Mouse (Mus musculus) CH12F3 (cell line): ENCODE data around the gene Ces1g.

Source experiments
- in situ Hi-C: fragments of 300-500 bp; cut with MboI; formaldehyde crosslinking; loops from 2 replicates; pipeline ENCODE4 v1.14.3; 2020; ENCODE audit warnings: low sequenced_read_pairs

Ces1g gene

DNA sequence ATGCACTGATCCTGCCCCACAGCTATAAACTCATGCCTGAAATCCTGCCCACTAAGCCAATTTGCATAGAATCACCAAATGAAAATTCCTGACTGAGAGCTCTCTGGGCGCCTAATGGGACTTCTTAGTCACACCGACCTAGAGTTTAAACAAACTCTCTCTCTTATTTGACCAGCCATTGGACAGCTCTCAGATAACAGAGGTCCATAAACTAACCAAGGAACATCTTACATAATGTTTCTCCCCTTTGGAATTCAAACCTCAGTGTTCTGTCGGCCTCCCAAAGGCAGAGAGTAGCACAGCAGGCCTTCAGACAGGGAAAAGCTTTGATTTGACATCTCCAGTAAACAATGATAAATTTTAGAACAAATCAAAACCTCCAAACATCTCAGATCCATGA is at the start of gene Ces1g:
Gene Ces1g, minus strand, starts transcription at position 102 of the 400 bp plus-strand sequence.
- in situ Hi-C loops, result no loop called here

DNA sequence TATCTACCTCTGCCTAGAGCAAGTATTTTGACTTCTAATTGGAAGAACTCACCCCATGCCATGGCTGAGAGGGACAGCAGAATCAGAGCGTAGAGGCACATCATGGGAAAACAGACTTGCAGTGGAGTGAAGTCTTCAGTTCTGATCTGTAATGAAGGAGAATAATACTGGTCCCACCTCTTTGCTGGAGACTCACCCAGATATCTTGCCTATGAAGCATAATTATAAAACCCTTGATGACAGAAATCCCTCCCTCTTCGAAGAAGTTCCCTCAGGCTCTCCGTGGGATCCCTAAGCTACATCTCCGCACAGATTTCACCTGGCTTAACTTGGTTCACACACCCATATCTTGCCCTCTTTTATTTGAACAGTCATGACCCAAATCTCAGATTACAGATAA is 42.5 kb upstream of the Ces1g start, which contains the start of gene Ces1h:
Gene Ces1h, minus strand, starts transcription at position 101 of the 400 bp plus-strand sequence.
- in situ Hi-C loops, result no loop called here

DNA sequence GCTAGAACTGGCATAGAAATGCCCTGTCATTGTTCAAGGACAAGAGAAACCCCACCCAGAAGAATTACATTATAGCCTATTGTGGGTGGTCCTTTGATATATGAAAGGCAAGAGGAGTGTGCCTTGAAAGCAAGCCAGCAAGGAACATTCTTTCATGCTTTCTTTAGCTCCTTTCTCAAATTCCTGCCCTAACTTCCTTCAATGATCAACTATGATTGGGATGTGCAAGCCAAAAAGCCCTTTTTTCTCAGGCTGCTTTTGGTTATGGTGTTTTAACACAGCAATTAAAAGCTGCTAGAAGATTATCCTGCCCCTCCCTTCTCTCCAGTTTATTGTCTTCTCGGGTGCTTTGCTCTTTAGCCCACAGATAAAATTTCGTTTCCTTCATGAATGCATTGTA is 32.4 kb upstream of the Ces1g start:
- in situ Hi-C loops, result no loop called here

DNA sequence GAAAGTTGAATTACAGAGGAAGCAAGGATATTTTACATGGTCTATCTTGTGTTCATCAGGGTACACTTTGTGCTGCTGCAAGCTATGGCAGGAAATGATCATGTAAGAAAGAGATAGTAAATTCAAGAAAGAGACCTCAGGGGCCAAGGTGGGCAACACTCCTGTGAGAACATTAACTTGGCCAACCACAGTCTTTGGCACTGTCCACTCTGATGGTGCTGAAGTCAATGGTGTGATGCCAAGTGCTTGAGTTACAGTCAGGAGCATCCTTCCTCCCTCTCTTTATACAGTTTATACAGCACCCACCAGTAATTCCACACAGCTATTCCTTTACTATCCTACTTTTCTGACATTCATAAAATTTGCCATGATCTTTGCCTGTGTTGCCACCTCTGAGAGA is 23.0 kb upstream of the Ces1g start:
- in situ Hi-C loops, result no loop called here

DNA sequence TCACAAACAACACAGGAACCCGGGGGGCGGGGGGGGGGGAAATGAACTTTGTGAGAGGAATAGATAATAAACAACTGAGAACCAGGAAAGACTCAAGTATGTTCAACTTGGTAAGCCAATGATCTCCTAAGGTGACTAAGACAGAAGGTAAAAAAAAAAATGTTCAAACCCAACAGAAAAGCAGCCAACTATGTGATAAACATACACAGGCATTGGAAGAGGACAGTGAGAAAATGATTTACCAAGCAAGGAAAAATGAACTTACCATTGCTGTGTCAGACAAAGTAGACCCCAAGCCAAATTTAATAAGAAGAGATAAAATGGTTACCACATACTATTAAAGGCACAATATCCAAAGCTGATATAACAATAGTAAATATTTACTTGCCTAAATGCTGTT is 2.4 kb upstream of the Ces1g start:
- in situ Hi-C loops, result no loop called here

DNA sequence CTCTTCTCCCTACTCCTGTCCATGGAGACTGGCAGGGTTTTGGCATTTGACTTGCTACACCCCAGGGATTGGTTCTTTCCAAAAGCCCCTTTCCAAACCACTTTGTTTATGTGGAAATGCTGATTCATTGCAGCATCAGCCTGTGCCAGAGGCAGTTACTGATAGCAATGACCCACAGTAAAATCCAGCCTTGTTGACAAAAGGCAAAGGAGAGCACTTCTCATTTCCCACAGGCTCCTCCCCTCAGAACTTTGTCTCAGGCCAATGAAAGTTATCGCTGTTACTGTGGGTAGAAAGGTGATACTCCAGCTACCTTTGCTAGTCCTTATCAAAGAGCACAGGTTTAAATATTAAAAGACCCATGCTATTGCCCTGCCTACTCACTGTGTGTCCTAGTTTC is 4.4 kb downstream of the Ces1g start:
- in situ Hi-C loops, result no loop called here

DNA sequence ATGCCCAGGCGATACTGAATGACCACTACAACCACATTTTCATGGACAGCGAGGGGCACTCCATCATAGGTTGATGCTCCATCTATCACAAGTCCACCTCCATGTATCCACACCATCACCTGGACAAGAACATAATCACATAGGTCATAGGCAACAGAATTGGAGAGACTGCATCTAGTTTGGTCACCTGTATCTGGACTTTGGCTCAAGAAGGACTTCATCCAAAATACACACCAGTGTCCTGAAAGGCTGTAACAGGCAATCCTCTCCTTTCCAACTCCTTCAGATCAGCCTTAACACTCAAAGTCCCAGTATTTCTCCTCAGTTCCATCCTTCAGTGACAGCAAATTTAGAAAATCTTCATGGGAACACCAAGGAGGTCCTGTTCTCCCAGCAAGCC is 6.0 kb downstream of the Ces1g start:
- in situ Hi-C loops, result no loop called here

DNA sequence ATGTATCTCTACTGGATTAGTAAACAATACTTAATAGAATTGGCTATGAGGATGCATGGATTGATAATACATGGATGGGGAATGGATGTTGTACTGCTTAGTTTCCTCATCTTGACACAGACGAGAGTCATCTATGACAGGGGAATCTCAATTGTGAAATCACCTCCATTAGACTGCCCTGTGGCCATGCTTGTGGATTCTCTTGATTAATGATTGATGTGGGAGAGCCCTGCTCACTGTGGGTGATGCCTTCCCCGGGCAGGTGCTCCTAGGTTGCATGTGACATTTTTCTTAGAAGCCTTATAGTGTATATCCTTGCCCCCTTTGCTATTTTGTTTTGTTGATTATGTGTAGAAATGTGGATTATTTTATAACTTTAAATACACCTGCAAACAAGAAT is 12.0 kb downstream of the Ces1g start:
- in situ Hi-C loops, result no loop called here

DNA sequence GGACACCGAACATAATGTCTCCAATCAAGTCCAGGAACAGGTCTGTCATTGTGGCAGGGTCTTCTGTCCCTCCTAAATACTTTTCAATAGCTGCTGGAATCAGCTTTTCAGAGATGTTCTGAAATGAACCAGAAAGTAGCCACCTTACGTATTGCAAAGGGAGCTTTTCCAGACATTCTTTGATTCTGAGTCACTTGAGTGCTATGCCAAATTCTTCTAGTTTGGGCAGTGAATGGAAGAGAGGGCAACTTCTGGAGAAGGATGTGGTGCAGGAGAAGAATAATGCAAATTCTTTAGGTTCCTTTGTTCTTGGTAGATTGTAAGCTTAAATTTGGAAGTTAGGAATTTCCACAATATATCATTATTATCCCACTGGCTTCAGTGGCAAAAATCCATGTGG is 20.1 kb downstream of the Ces1g start:
- in situ Hi-C loops, result no loop called here

DNA sequence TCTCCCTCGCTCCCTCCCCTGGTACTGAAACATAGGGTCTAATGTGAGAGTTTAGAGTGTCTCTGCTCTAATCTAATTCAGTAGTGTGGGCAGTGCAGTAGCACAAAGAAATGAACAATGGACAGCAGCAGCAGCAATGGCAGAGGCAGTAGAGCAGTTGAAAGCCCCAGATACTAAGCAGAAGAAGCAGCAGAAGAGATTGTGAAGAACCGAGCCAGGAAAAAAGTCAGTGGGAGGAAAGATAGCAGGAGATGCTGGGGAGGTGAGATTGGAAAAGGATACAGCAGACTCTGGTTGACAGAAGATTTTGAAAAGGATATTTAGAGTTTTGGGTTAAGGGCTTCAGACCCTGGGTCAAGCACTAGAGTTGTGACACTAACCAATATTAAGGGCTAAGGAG is 21.6 kb downstream of the Ces1g start:
- in situ Hi-C loops, result no loop called here

DNA sequence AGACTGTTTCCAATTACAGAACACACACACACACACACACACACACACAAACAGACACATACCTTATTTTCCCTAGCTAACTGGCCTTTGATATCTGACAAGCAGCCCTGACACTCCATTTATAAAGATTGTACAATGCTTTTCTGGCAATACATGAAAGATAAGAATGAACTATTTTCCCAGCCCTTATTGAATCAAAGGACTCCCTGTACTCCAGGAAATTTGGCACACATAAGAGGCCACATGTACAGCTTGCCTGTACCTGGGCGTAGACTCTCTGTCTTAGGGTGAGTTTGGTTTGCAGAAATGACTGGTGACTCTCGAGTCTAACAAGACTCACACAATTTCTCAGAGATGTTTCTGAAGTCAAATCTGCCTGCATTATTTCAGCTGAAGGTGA is 53.2 kb downstream of the Ces1g start:
- in situ Hi-C loops, result no loop called here

DNA sequence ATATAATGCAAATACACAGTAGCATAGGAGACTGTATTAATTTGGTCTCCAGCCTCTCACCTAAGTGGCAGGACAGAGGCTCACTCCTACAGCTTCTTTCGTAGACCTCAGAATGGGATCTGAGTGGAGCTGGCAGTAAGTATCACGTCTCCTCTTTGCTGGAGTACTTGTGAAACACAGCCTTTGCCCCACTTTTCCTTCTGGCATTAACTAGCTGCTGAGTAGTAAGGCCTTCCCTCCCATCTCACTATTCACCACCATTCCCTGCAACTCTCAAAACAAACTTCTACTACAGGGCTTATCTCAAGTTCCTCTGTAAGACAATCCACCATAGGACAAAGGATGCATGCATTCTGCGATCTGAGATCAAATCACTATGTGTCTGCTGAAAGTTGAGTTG is 54.8 kb downstream of the Ces1g start:
- in situ Hi-C loops, result no loop called here

DNA sequence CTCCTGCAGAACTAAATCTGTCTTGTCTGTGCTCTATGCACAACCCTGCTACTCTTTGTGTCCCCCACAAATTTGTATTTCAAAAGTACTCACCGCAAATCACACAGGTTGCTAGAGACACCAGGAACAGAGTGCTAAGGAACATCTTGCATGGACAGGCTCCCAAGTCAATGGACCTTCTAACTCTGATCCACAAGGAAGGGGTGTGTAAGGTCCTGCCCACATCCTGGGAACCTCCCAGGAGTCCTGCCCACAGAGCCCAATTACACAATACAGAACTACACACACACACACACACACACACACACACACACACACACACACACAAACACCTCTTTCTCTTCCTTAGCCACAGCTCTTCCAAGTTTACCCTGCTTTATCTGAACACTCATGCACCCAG is 57.6 kb downstream of the Ces1g start, which contains the start of gene Ces1f:
Gene Ces1f, minus strand, starts transcription at position 192 of the 400 bp plus-strand sequence.
- in situ Hi-C loops, result no loop called here

DNA sequence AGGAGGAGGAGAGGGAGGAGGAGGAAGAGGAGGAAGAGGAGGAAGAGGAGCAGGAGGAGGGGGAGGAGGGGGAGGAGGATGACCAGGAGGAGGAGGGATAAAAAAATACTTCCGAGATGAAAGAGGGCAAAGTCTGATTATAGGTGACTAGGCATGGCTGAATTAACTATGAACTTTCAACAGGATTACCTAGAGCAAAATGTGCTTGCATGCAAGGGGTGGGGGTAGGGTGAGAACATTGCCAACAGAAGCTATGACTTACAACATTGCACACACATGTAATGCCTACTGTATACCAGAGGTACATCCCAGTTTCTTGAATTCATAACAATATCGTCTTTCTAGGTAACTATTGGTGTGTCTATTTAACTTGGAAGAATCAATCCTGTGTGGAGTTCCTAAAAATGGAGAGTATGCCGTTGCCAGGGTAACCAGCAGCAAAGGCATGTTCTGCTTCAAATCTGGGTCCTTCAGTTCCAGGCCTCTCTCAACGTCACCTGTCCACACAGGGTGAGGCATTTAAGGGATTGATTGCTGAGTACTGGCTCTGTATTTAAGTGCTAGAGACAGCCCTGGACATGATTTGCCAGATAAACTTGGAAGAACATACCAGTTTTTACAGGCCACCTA is 58.8 kb downstream of the Ces1g start:
- in situ Hi-C loops, result no loop called here

DNA sequence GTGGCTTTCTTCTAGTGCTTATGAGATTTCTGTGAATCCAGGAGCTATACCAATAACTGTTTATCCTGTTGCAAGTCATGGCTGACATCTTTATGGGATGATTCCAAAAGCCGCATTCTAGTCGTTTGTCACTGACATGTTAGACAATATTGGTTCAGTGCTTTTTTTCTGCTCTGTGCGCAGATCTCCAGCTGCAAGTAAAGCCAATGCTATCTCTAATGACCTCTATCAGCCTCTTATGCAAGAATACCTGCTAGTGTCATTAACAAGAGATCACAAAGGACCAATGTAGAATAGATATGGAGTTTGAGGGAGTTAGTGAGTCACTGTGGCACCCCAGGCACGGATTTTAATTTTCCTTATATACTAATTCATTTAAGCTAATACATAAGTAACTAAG is 62.5 kb downstream of the Ces1g start:
- in situ Hi-C loops, result no loop called here

DNA sequence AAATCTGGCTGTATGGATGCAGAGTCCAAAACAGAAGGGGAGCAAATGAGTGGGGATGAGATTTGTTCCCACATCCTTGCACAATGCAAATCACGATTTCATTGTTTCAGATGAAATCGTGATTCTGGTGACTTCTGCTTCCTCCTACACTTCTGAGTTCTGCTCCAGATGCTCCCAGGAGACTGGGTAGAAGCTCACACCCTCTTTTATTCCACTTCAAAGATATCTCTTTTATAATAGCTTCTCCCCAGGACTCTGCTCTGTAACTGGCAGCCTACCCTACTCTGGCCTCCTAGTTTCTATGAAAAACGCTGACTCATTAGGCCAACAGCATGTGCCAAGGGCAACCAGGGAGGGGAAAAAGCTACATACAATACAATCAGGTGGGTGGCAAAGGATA is 63.8 kb downstream of the Ces1g start:
- in situ Hi-C loops, result no loop called here

DNA sequence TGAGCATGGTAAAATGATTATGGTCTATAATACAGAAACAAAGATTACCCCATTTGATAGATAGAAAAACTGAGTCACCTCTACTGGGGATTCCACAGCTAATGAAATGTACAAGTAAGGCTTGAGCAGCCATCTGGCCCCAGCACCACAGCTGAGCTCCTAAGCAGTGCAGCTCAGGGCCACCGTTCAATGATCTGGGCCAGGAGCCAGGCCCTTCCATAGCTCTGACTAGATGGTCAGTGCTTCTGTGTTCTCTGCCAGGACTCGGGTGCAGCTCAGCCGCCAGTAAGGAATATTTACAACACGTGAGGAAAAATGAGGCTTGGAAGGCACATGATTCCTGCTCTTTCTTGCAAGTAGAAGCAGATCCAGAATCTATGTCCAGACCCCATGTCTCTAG is 64.4 kb downstream of the Ces1g start:
- in situ Hi-C loops, result no loop called here

DNA sequence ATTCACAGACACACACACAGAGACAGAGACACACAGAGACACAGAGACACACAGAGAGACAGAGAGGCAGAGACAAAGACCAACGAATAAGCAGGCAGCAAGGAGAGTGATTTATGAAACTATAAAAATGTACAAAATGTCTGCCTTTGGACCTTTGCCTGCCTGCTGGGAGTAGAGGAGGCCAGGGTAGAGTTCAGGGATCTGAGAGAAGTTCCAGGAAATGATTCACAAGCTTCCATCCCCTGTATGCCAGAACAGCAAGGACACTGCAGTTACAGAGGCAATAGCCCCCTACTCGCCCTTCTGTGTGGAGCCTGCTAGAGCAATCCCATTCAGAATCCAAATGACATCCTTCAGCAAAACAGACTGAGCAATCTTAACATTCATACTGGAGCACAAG is 75.7 kb downstream of the Ces1g start:
- in situ Hi-C loops, result no loop called here

DNA sequence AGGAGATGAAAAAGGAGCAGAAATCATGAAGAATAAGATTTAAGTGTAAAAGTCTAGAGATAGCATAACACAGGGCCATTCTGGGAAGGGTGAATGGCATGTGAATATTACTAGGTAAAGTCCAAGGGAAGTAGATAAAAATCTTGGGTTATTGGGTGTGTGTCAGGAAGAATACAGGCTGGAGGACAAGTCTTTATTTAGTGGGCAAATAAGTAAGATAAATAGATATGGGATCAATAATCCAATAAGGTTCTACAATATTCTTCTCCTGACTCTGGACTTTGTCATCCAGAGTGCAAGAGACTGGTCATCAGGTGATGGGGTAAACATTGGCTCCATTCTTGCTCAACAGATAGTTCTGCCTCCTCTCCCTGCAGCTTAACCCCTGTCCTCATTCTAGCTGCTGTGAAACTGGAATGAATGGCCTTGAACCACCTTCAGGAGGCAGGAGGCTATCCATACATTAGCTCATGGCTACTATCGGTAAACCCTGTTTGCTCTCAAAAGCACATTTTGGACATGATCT is 84.6 kb downstream of the Ces1g start:
- in situ Hi-C loops, result no loop called here
